Mouse (Mus musculus) lung, adult 2 months (tissue): Measurements from ENCODE around the gene Asb10.

ENCODE experiments used
- CTCF ChIP-seq: fragments of 200-500 bp; IDR thresholded peaks from 2 replicates; pipeline ENCODE4 v1.5.1; 2011; ENCODE audit warnings: mild to moderate bottlenecking, low read length, control low read depth; ENCODE audit not compliant: insufficient read depth
- POLR2A ChIP-seq: fragments of 200-500 bp; IDR thresholded peaks from 2 replicates; pipeline ENCODE4 v1.6.1; 2011; ENCODE audit warnings: low read depth, mild to moderate bottlenecking, control low read depth, low read length, borderline replicate concordance; ENCODE audit errors: extremely low read depth

DNA sequence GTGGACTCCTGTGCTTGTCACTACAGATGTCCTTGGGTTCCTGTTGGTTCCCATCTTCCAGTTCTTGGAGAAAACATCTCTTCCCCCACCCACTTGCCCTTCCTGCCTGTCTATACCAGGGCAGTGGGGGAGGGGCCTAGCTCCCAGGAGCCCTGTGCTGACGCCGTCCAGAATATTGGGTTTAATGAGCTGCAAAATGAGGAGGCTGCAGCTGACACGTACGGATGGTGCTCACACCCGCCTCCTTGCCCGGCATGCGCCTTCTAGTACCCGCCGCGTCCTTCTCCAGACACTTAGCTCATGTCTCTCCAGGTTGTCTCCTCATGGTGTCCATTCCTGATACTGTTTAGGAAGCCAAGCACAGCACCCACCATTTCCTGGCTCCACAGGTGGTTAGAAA lies 41.7 kb downstream of the Asb10 start:
- TF ChIP-seq POLR2A (no peak), CTCF (no peak)
